Mouse (Mus musculus) forelimb bud, embryonic 11.5 days (tissue): Measurements from ENCODE around the gene Exosc1.

Experiments
- DNase-seq: peaks from one replicate; pipeline ENCODE4 v3.0.0-alpha.2; 2012; ENCODE audit warnings: low read depth, low spot score

Gene Exosc1

DNA sequence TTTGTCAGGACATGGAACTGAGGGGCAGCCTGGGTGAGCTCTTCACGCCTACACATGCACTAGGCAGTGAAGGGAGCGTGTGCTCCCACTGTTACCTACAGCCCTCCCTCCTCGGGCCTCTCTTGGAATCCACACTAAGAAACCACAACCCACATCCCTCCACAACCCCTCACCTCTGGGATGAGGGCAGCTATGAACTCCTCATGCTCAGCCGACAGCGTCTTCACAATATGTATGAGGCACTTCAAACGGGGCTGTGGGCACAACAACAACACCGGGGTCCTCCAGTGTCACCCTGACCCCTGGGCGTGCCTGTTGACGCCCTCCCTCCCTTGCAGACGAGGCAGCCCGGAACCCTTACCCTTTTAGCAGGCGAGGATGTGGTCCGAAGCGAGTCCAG is 58.9 kb downstream of the Exosc1 start:
- DNase-seq = no peak
